Mouse (Mus musculus) heart, adult 2 months (tissue): ENCODE results near the gene Snx32.

ENCODE experiments used
- CTCF ChIP-seq: fragments of 200-600 bp; IDR thresholded peaks from 2 replicates; pipeline ENCODE4 v1.8.1; 2022; ENCODE audit warnings: antibody characterized with exemption, mild to moderate bottlenecking, moderate library complexity
- POLR2A ChIP-seq: fragments of 200-500 bp; IDR thresholded peaks from 2 replicates; pipeline ENCODE4 v1.6.1; 2011; ENCODE audit warnings: mild to moderate bottlenecking, low read depth, low read length, control low read depth; ENCODE audit not compliant: insufficient read depth

DNA sequence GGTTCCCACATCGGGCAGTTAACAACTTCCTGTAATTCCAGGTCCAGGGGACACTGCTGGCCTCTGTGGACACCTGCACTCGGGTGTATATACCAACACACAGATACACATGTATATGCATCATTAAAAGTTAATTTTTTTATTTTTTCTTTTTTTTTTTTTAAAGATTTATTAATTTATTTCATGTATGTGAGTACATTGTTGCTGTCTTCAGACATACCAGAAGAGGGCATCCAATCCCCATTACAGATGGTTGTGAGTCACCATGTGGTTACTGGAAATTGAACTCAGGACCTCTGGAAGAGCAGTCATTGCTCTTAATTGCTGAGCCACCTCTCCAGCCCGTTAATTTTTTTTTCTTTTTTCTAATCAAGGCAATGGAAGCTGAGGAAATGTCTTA lies 37.5 kb downstream of the Snx32 start:
- peak; percentile 56 for TF ChIP-seq CTCF
- TF ChIP-seq POLR2A, result no peak
